Mouse (Mus musculus) adrenal gland, postnatal 14 days (tissue): ENCODE measurements around the gene Spast. TPM values are rescaled to one million over a fixed set of nuclear protein-coding genes. Genes with fewer than 3 reads are reported as not detected.
A peak's percentile ranks its signal among the peaks of the same experiment; 100 is the strongest.
"Not testable (repeated sequence)": the region's sequence is repeated elsewhere in the genome, so short reads cannot be mapped to it uniquely, and the experiment has no call there.

ENCODE experiments used
- DNase-seq: peaks from one replicate; pipeline ENCODE4 v3.0.0; 2021; ENCODE audit warnings: mixed read lengths
- long read RNA-seq, 2 experiments: library from polyadenylated mRNA; stranded (forward); transcript quantifications; one replicate each; pipeline ENCODE4 v2.0.0; 2021
- total RNA-seq: library from RNA; stranded (reverse); gene quantifications from 2 replicates; pipeline ENCODE4 v1.2.3, GENCODE M21; 2021

The Spast gene
- total RNA-seq: 35.5 and 38.1 TPM in 2 replicates
- long read RNA-seq, experiment 1, full-length matches to known transcripts: 38 of 49 reads
- long read RNA-seq, experiment 1, partial matches to known transcripts: 2 of 49 reads
- long read RNA-seq, experiment 1, other reads (novel, unspliced or antisense): 9 of 49 reads
- long read RNA-seq, experiment 2, full-length matches to known transcripts: 28 of 40 reads
- long read RNA-seq, experiment 2, partial matches to known transcripts: 0 of 40 reads
- long read RNA-seq, experiment 2, other reads (novel, unspliced or antisense): 12 of 40 reads

DNA sequence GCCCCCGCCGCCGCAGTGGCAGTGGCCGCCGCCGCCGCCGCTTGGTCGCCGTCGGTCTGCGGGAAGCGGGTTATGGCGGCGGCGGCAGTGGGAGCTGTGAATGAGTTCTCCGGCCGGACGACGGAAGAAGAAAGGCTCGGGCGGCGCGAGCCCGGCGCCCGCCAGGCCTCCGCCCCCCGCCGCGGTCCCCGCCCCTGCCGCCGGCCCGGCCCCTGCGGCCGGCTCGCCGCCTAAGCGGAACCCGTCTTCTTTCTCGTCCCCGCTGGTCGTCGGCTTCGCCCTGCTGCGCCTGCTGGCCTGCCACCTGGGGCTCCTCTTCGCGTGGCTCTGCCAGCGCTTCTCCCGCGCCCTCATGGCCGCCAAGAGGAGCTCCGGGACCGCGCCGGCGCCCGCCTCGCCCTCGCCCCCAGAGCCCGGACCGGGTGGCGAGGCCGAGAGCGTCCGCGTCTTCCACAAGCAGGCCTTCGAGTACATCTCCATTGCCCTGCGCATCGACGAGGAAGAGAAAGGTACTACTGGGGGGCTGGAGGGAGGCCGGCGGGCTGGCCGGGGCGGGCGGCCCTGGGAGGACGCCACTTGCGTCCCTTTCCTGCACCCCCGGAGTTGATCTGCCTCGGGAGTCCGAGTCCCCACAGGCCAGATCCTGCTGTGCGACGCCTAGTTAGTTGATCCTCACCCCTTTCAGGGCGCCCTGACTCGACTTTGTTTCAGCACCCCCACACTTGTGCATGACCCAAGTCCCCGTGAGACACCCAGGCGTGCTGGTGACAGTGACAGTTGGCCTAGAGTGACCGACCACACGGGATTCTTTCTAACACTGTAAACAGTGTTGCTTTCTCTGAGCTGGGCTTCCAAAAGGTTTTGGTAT lies at the start of gene Spast:
TSS of gene Spast (plus strand) at position 51 of the 868 bp plus-strand sequence.
- DNase-seq: peak; percentile 90

DNA sequence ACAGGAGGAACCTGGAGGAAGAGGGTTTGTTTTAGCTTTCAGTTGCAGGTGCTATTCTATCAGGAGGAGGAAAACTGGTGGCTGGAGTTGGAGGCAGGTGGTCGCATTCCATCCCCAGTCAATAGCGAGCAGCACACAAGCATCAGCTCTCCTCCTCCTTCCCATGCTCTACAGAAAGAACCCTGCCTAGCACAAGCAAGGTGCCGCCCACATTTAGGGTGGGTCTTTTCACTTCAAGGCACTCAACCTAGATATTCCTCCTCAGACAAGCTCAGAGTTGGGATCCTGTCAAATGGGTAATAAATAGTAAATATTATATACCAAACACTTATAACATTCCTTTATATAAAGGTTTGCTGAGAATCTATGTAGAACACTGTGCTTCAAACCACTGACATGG lies 48.6 kb upstream of the Spast start:
- DNase-seq: no peak

DNA sequence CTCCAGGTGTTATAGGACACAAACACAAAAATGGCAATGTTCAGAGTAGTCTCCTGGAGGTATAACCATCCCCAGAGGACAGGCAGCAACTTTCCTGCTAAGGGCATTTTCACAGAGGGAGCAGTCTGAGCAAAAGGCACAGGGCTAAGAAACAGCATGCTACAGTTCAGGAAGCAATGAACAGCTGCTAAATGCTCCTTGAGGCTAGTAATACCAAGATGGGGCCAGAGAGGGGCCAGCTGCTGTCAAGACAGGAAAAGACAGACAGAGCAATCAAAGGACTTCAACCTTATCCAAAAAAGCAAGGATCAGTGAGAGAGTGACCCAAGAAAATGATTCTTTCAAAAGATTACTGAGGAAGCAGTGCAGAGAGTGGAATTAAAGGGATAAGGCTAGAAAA lies 47.9 kb upstream of the Spast start:
- DNase-seq: no peak

DNA sequence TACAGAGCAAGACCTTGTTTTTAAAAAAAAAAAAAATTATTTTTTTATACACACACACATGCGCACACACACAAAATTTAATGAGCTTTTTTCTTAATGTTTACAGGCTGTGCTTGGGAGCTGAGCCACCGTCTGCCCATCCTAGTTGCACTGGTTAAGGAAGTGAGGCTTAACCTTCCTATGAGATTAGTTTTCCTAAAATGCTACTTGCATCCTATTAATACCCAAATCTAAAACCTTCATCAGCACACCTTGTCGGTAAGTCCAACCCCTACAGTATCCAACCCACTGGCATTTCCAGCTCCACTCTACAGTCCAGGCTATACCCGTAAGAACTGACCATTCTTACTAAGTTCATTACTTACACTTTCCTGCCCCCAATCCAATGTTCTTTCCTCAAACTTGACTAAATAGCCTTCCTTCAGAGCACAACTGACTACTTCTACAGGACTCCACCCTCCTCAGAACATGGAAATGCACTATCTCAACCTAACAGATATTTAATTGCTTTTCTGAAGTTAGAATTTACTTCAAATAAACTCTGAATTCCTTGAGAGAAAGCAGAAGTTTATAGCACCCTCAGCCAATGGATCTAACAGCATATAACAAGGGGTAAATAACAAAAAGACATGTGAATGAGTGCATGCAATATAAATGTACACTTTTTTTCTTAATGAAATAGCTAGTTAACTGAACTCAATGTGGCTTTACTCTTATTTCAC lies 47.0 kb upstream of the Spast start:
- DNase-seq: no peak

DNA sequence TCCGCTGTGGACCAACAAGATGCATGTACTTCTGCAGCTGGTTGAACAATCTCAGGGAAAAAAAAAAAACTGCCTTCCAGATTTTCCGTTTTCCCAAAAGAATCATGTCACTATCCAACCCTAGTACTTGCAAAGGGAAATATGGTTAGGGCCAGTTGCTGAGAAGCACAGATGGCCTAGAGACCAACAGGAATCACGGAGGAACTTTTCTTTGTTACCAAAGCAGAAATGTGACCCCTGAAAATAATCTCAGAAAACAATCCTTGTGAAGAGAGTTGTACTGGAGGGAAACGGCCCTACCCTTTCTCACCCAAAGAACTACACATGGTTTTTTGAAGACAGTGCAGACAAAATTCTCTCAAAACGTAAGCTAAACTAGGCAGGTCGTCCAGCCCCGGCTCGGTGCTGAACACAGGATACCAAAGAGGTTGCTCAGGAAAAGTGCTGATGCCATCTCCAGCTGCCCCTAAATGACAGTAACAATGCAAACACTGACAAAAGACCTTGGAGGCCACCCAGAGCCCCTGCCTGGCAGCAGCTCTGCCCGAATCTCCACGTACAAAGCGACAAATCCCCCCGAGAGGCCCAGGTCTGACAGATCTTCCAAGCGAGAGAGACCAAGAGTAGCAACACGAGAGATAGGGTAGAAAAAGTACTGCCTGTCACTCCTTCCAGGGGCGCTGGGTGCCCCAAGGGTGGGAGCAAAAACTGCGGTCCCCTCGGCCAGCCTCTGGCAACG lies 44.9 kb upstream of the Spast start:
- peak; percentile 53 for DNase-seq

DNA sequence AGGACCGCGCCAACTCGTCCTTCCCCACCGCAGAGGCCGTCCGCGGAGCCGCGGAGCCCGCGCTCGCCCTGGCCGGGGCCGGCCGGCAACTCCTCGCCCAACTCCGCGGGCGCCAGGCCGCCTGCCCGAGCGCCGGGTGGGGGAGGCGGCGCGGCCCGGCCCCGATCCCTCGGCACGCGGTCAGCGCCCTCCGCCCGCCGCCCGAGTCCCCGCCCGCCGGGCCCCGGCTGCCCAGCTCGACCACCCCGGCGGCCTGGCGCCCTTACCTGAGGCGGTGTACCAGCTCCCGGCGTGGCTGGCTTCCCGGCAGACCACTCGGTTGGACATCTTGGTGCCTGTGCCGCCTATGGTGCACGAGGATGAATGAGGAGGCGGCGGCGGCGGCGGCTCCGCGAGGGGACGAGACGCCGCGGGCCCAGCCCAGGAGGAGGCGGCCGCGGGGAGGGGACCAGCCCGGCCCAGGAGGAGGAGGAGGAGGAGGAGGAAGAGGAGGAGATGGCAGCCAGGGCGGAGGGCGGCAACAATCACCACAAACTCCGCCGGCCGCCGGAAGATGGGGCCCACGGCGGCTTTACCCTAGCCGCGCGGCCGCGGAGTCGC lies 44.3 kb upstream of the Spast start:
- peak; percentile 92 for DNase-seq

DNA sequence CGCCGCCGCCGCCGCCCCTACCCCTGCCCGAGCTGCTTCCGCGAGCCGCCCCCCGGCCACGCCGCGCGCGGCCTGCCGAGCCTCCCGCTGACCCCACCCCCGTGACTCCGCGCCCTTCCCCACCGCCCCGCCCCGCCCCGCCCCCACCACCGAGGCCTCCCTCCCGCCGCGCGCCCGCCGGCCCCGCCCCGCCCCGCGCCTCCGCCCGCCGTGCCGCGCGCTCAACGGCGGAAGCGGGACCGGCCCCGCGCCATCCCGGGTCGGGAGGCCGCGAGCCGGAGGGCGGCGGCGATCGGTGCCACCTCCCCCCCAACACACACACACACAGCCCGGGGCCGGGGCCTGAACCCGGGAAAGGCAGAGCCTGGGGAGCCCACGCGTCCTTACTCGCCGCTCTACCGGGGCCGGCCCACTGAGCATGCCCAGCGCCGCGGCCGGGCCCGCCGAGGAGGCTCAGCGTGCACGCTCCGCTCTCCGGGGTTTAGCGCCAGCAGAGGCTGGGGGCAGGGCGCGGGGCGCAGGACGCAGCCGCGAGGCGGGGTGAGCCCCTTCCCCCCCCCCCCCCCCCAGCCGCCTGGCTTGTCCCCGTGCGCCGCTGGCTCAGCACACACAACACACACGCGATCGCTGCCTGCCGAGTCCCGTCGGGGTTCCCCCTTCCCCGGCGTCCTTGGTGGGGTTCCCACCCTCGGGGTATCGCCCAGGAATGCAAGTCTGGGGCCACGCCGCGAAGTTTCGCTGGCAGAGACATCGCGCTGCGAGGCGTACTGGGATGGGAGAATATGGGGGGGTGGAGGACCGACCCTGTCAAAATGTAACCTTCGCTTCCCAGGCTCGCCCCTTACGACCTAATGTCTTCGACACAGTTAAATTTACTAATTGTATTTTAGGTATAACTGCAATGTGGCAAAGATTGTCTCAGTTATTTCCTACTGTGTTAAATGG lies 43.5 kb upstream of the Spast start, which contains the start of gene Memo1:
TSS of gene Memo1 (minus strand) at position 496 of the 945 bp plus-strand sequence.
- DNase-seq: peak; percentile 93

DNA sequence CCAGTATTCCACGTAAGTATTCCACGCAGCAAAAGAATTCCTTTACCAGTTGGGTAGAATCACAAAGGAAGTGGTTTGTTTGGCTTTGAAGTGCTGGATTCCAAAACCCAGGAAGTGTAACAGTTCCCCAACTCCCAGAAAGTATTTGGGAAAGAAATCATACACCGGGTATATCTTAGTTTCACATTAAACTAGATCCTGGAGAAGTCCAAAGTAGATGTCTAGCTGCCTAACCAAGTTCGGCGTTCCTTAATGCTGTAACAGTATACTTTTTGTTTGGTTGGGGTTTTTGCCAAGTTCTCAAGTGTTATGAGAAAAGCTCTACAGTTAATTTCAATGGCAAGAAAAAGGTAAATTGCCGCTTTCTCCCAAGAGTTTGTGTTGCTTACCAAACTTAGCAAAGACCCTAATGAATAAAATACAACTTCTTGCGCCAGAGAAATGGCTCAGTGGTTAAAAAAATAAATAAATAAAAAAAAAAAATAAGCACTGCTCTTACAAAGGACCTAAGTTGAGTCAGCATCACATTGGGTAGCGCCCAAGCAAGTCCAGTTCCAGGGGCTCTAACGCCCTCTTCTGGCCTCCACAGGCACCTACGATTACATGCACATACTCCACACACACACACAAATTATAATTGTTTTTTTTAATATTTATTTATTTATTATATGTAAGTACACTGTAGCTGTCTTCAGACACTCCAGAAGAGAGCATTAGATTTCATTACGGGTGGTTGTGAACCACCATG lies 42.5 kb upstream of the Spast start:
- DNase-seq: peak; percentile 76

DNA sequence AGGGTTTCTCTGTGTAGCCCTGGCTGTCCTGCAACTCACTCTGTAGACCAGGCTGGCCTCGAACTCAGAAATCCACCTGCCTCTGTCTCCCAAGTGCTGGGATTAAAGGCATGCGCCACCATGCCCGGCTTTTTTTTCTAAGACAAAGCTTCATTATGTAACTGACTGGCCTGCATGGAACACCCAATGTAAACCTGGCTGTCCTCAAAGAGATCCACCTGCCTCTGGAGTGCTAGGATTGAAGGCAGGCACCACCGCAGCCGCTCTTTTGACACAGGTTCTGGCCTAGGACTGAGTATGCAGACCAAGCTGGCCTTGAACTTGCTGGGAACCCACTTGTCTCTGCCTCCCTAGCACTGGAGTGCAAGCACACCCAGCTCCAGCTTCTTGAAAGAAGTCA lies 41.8 kb upstream of the Spast start:
- DNase-seq: not testable (repeated sequence)

DNA sequence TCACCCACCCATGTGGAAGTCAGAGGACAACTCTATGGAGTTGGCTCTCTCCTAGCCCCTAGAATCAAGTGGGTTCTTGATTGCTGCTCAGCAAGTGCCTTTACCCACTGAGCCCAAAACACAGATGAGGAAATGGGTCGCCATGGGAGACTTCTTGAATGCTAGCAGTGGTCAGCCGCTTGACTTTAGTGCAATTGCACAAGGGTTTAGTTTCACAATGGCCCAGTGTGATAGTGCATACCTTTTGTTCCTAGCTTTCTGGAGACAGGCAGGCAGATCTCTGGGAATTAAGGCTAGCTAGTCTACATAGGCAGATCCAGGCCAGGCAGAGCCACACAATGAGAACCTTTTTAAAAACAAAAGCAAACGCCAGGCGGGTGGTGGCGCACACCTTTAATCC lies 38.7 kb upstream of the Spast start:
- DNase-seq: no peak

DNA sequence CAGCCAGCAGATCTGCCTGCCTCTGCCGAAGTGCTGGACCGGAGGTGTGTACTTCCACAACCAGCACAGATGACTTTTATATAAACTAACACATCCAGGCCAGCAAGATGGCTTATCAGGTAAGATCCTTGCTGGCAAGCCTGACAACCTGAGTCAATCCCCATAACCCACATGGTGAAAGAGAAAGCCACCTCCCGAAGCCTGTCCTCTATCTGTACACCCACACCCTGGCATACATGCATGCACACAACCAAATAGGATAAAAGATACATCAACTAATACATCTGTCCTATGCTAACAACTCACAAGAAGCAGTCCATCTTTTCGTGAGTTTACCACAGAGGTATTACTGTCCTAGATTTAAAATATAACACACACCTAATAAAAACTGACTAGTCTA lies 34.7 kb upstream of the Spast start:
- no peak for DNase-seq

DNA sequence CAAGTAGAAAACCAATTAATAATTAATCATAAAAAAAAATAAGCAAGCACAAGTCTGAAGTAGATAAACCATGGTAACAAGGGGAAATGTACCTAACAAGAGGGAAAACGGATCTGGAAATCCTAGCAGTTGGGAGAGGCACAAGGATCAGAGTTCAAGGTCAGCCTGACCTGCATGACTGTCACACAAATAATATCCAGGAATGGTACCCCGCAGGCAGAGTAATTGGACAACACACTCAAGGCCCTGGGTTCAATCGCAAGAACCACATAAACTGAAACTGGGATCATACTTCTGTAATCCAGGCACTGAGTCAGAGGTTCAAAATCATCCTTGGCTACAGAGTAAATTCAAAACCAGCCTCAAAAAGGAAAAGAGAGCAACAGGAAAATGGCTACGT lies 33.2 kb upstream of the Spast start:
- no peak for DNase-seq

DNA sequence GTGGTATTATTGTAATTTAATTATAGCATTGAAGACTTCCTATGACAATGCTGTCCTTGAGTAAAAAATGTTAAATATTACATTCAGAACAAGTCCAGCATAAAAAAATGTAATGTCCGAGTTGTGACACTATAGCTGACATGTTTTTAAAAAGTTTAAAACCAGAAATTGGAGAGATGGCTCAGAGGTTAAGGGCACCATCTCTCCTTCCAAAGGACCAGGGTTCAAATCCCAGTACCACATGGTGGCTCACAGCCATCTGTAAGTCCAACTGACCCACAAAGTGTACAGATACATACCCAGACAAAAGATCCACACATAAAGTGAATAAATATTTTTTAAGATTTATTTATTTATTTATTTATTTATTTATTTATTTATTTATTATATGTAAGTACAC lies 32.8 kb upstream of the Spast start:
- DNase-seq: no peak

DNA sequence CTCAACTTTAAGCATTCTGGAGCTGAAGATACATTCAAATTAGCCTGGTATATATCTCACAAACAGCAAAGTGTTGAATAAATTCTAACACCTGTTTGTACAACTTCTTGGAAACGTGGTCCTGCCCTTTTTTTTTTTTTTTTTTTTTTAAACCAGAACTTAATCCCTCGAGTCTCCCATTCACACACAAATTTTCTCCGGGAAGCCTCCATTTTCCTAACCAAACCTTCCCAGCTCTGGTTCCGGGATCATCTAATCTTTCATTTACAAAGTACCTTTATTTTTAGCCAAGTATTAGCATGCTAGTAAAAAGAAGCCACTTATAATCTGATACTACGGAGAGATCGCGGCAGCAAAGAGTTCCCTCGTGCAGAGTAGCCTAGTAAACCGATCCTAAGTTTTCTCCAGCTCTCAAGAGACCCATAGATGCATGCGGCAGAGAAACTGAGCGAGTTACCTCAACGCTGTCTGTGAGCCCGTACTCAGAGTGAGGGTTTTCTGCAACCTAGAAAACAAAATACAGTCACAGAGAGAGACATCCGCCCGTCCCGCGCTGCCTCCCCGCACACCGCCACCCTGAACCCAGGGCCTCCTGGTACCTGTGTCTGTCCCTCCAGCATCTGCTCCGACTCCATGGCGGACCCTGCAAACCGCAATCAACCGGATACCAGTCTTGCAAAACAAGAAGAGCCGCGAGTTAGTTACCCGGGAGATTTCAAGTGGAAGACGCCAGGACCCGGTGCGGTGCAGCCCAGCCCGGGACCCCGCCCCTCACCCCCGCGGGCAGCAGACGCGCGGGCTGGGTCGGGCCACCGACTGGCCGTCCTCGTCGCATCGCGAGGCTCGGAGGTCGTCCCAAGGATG lies 23.1 kb upstream of the Spast start:
- no peak for DNase-seq

DNA sequence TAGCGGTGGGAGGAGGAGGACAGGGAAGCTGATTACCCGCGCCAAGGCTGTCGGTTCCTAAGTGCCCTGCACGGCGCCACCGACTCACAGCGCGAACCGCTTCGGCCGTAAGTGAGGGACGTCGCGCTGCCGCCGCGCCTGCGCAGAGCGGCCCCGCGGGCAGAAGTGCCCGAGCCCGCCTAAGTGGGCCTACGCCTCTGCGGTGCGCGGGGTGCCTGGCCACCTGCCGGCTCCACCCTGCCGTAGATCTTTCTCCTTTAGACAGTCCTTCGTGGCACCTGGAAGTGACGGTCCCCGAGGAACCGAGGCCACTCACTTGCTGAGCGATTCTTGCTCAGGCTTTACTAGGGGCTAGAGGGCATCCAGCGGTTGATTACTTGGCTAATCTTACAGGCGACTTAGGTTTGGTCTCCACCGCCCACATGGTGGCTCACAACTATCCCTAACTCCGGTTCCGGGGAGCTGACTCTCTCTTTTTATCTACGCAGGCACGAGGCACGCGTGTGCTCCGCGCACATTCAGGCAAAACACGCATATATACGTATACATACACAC lies 22.4 kb upstream of the Spast start:
- DNase-seq: peak; percentile 95

DNA sequence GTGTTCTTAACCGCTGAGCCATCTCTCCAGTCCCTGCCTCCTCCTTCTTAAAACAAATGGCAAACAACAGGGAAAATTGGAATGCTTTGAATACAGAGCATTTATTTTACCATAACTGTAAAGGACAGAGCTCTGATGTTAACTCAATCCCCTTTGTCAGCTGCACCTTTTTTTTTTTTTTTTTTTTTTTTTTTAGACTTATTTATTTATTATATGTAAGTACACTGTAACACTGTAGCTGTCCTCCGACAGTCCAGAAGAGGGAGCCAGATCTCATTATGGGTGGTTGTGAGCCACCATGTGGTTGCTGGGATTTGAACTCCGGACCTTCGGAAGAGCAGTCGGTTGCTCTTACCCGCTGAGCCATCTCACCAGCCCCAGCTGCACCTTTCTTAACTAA lies 20.1 kb upstream of the Spast start:
- DNase-seq: no peak

DNA sequence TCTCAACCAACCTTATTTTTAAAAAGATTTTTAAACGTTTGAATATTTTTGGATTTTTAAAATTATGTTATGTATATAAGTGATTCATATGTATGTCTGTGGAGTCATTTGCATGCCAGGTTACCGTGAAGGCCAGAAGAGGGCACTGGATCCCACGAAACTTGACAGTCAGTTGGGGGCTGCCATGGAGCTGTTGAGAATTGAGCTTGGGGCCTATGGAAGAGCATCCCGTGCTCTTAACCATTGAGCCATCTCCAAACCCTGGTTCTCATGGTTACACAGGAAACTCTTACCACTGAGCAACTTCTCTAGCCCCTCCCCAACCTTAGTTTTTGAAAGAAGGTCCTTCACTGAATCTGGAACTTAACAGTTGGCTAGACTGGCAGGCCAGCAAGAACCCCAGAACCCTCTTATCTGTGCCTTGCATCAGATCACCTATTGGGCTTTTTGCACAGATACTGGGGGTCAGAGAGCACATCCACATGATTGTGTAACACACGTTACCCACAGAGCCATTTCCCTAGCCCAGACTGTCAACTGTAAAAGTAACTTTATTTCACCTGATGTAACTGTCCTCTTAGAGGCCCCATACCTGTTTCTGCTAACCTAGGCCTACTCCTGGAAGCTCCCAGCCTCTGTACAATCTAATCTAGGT lies 16.3 kb upstream of the Spast start:
- DNase-seq: no peak

DNA sequence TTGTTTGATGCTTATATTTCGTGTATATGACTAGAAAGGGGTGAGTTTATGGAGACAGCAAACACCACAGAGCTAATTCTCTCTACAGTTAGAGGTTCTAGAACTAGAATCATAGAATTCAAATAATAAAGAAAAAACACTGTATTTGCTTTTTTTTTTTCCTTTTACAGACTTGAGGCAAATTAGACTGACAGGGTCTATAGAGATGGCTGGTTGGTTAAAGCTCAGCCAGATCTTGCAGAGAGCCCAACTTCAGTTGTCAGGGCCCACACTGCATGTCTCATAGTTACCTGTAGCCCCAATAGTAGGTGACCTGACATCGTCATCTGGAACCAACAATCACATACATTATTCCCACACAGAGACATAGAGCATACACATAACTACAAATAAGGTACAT lies 14.9 kb upstream of the Spast start, which contains the start of gene Dpy30:
TSS of gene Dpy30 (minus strand) at position 101 of the 400 bp plus-strand sequence.
- no peak for DNase-seq
